Mouse (Mus musculus) limb, embryonic 10.5 days (tissue): ENCODE measurements at regions not wholly inside any gene's neighbourhood (a gene's known extent, or its start where the extent isn't known, plus 50 kb on each side); places are given as distances from the start of the nearest gene placed in this dataset.
A peak's percentile ranks its signal among the peaks of the same experiment; 100 is the strongest.

ENCODE experiments used
- DNase-seq: peaks from one replicate; pipeline ENCODE4 v3.0.0-alpha.2; 2017; ENCODE audit warnings: low spot score
- H3K27ac ChIP-seq: fragments of 300-500 bp; sonication (generic); 2 replicates; pipeline ENCODE4 v1.5.1; 2016; ENCODE audit warnings: mild to moderate bottlenecking
- H3K27me3 ChIP-seq: fragments of 300-500 bp; sonication (generic); 2 replicates; pipeline ENCODE4 v1.6.1; 2016; ENCODE audit warnings: low read depth, mild to moderate bottlenecking; ENCODE audit not compliant: poor library complexity, severe bottlenecking
- H3K36me3 ChIP-seq: fragments of 300-500 bp; sonication (generic); 2 replicates; pipeline ENCODE4 v1.6.1; 2016; ENCODE audit warnings: mild to moderate bottlenecking, moderate library complexity
- H3K4me1 ChIP-seq: fragments of 300-500 bp; sonication (generic); 2 replicates; pipeline ENCODE4 v1.6.1; 2016
- H3K4me3 ChIP-seq: fragments of 300-500 bp; sonication (generic); 2 replicates; pipeline ENCODE4 v1.5.1; 2016; ENCODE audit warnings: mild to moderate bottlenecking, moderate library complexity
- H3K9me3 ChIP-seq: fragments of 300-500 bp; sonication (generic); replicated peaks from 2 replicates; pipeline ENCODE4 v1.6.1; 2016; ENCODE audit warnings: mild to moderate bottlenecking
- WGBS: fragments of 180-500 bp; shearing (Covaris S2); methylation state at CpG from one replicate; pipeline ENCODE4 v1.1.7; 2016; 5-methylcytosine and 5-hydroxymethylcytosine counted together

- 85% methylated on average over 9 of the region's 9 CpGs for WGBS
- Histone ChIP-seq H3K36me3 (no peaks in the 10 kb centered on the region), H3K27me3 (peaks cover 9% of the 10 kb centered on the region), H3K4me3 (no peak overlapping the region), H3K4me1 (peaks cover 33% of the 10 kb centered on the region), H3K9me3 (no peaks in the 10 kb centered on the region), H3K27ac (no peak overlapping the region)
- DNase-seq, result no peak
Observed at GRCm38 (mm10) chr8:92732229-92732628, 58.1 kb downstream of the Irx6 start.

GRCm38 (mm10) chr8:92735646-92736045 lies 61.6 kb downstream of the Irx6 start:
- Histone ChIP-seq H3K4me3 (no peak overlapping the region), H3K4me1 (peaks cover 51% of the 10 kb centered on the region), H3K36me3 (no peaks in the 10 kb centered on the region), H3K9me3 (no peaks in the 10 kb centered on the region), H3K27me3 (peaks cover 8% of the 10 kb centered on the region), H3K27ac (no peak overlapping the region)
- DNase-seq, result no peak
- WGBS, result 60% methylated on average over 9 of the region's 9 CpGs

GRCm38 (mm10) chr8:92738080-92738479 lies 64.0 kb downstream of the Irx6 start:
- 26% methylated on average over 1 of the region's 1 CpGs for WGBS

GRCm38 (mm10) chr8:92740286-92740808 lies 66.3 kb downstream of the Irx6 start:
- H3K27ac ChIP-seq, result no peak overlapping the region
- WGBS, result 88% methylated on average over 9 of the region's 9 CpGs
- DNase-seq, result no peak
- H3K9me3 ChIP-seq, result no peaks in the 10 kb centered on the region
- no peaks in the 10 kb centered on the region for H3K36me3 ChIP-seq
- no peak overlapping the region for H3K4me3 ChIP-seq
- H3K4me1 ChIP-seq, result peaks cover 35% of the 10 kb centered on the region
- peaks cover 20% of the 10 kb centered on the region for H3K27me3 ChIP-seq

More at GRCm38 (mm10) chr8:92738080-92738479, 64.0 kb downstream of the Irx6 start:
- H3K9me3 ChIP-seq, result no peaks in the 10 kb centered on the region
- no peak overlapping the region for H3K4me3 ChIP-seq
- DNase-seq, result no peak
- no peaks in the 10 kb centered on the region for H3K36me3 ChIP-seq
- no peak overlapping the region for H3K27ac ChIP-seq
- peaks cover 51% of the 10 kb centered on the region for H3K4me1 ChIP-seq
- peaks cover 17% of the 10 kb centered on the region for H3K27me3 ChIP-seq

GRCm38 (mm10) chr8:92741836-92742235 lies 67.7 kb downstream of the Irx6 start:
- Histone ChIP-seq H3K27me3 (peaks cover 15% of the 10 kb centered on the region), H3K4me1 (peaks cover 21% of the 10 kb centered on the region), H3K4me3 (no peak overlapping the region), H3K9me3 (no peaks in the 10 kb centered on the region), H3K36me3 (no peaks in the 10 kb centered on the region), H3K27ac (no peak overlapping the region)
- DNase-seq, result no peak
- 83% methylated on average over 3 of the region's 3 CpGs for WGBS

GRCm38 (mm10) chr8:92743108-92743507 lies 69.0 kb downstream of the Irx6 start:
- Histone ChIP-seq H3K27ac (no peak overlapping the region), H3K27me3 (peaks cover 12% of the 10 kb centered on the region; the same call in 1 of the 2 replicates), H3K36me3 (no peaks in the 10 kb centered on the region), H3K4me1 (peaks cover 9% of the 10 kb centered on the region), H3K9me3 (no peaks in the 10 kb centered on the region), H3K4me3 (no peak overlapping the region)
- no peak for DNase-seq
- WGBS, result 69% methylated on average over 12 of the region's 12 CpGs

GRCm38 (mm10) chr8:92747086-92747485 lies 73.0 kb downstream of the Irx6 start:
- Histone ChIP-seq H3K36me3 (no peaks in the 10 kb centered on the region), H3K9me3 (no peaks in the 10 kb centered on the region), H3K27me3 (peaks cover 4% of the 10 kb centered on the region; the same call in 1 of the 2 replicates), H3K4me1 (no peaks in the 10 kb centered on the region), H3K4me3 (no peak overlapping the region), H3K27ac (no peak overlapping the region)
- 73% methylated on average over 7 of the region's 7 CpGs for WGBS
- no peak for DNase-seq

- WGBS, result 84% methylated on average over 6 of the region's 6 CpGs
- Histone ChIP-seq H3K4me3 (no peak overlapping the region), H3K36me3 (no peaks in the 10 kb centered on the region), H3K27me3 (0 out of 2 replicates have a peak, but pooled peaks cover 4% of the 10 kb centered on the region), H3K9me3 (no peaks in the 10 kb centered on the region), H3K27ac (no peak overlapping the region), H3K4me1 (no peaks in the 10 kb centered on the region)
- no peak for DNase-seq
Observed at GRCm38 (mm10) chr8:92747951-92748350, 73.9 kb downstream of the Irx6 start.

GRCm38 (mm10) chr8:92759848-92760247 lies 67.2 kb upstream of the Mmp2 start:
- H3K9me3 ChIP-seq, result no peaks in the 10 kb centered on the region
- H3K4me3 ChIP-seq, result no peak overlapping the region
- H3K27me3 ChIP-seq, result peaks cover 8% of the 10 kb centered on the region
- H3K36me3 ChIP-seq, result no peaks in the 10 kb centered on the region
- WGBS, result 89% methylated on average over 3 of the region's 3 CpGs
- DNase-seq, result no peak
- no peak overlapping the region for H3K27ac ChIP-seq
- H3K4me1 ChIP-seq, result peaks cover 12% of the 10 kb centered on the region

GRCm38 (mm10) chr8:92760933-92761332 lies 66.2 kb upstream of the Mmp2 start:
- whole genome bisulfite sequencing, result 92% methylated on average over 6 of the region's 6 CpGs
- peaks cover 12% of the 10 kb centered on the region for H3K4me1 ChIP-seq
- peaks cover 8% of the 10 kb centered on the region for H3K27me3 ChIP-seq
- DNase-seq, result no peak
- H3K4me3 ChIP-seq, result no peak overlapping the region
- H3K9me3 ChIP-seq, result no peaks in the 10 kb centered on the region
- no peaks in the 10 kb centered on the region for H3K36me3 ChIP-seq
- H3K27ac ChIP-seq, result no peak overlapping the region

GRCm38 (mm10) chr8:92761959-92762600 lies 65.0 kb upstream of the Mmp2 start:
- WGBS, result 5% methylated on average over 18 of the region's 18 CpGs
- Histone ChIP-seq H3K9me3 (no peaks in the 10 kb centered on the region), H3K27ac (0 out of 2 replicates have a peak overlapping the region, but pooled peaks have one; percentile 30), H3K4me3 (peak overlapping the region; percentile 33), H3K36me3 (no peaks in the 10 kb centered on the region), H3K27me3 (peaks cover 8% of the 10 kb centered on the region), H3K4me1 (peaks cover 12% of the 10 kb centered on the region)
- DNase-seq, result peak; percentile 61

GRCm38 (mm10) chr8:92771856-92772650 lies 55.0 kb upstream of the Mmp2 start:
- no peaks in the 10 kb centered on the region for H3K27me3 ChIP-seq
- H3K4me3 ChIP-seq, result no peak overlapping the region
- H3K27ac ChIP-seq, result no peak overlapping the region
- H3K36me3 ChIP-seq, result no peaks in the 10 kb centered on the region
- H3K9me3 ChIP-seq, result no peaks in the 10 kb centered on the region
- H3K4me1 ChIP-seq, result peaks cover 9% of the 10 kb centered on the region
- no peak for DNase-seq
- WGBS, result 63% methylated on average over 14 of the region's 14 CpGs

- Histone ChIP-seq H3K9me3 (no peaks in the 10 kb centered on the region), H3K4me3 (no peak overlapping the region), H3K4me1 (peaks cover 13% of the 10 kb centered on the region), H3K27ac (no peak overlapping the region), H3K36me3 (no peaks in the 10 kb centered on the region), H3K27me3 (no peaks in the 10 kb centered on the region)
- WGBS, result 86% methylated on average over 10 of the region's 10 CpGs
- no peak for DNase-seq
Observed at GRCm38 (mm10) chr8:92772826-92773225, 54.3 kb upstream of the Mmp2 start.
